Mouse (Mus musculus) bone marrow, adult 2 months (tissue): ENCODE measurements around the gene Hfe2. TPM values are rescaled to one million over a fixed set of nuclear protein-coding genes. Genes with fewer than 3 reads are reported as not detected.
"Not testable (repeated sequence)": the region's sequence is repeated elsewhere in the genome, so short reads cannot be mapped to it uniquely, and the experiment has no call there.

ENCODE experiments used
- H3K27ac ChIP-seq: fragments of 200-500 bp; 2 replicates; pipeline ENCODE4 v1.5.1; 2012; ENCODE audit warnings: low read depth, mild to moderate bottlenecking, control low read depth, inconsistent platforms, low read length; ENCODE audit not compliant: control insufficient read depth, poor library complexity, insufficient read depth
- H3K4me1 ChIP-seq: fragments of 200-500 bp; 2 replicates; pipeline ENCODE4 v1.6.1; 2011; ENCODE audit warnings: low read length; ENCODE audit not compliant: control insufficient read depth, insufficient read depth
- H3K4me3 ChIP-seq: fragments of 200-500 bp; replicated peaks from 2 replicates; pipeline ENCODE3; 2011; ENCODE audit warnings: mild to moderate bottlenecking, low read depth, low read length, control low read depth; ENCODE audit not compliant: control insufficient read depth
- CTCF ChIP-seq: fragments of 200-500 bp; IDR thresholded peaks from 2 replicates; pipeline ENCODE4 v1.5.1; 2011; ENCODE audit warnings: low read length, control low read depth; ENCODE audit not compliant: control insufficient read depth, insufficient read depth
- POLR2A ChIP-seq: fragments of 200-500 bp; IDR thresholded peaks from 2 replicates; pipeline ENCODE4 v1.6.1; 2011; ENCODE audit warnings: low read depth, mild to moderate bottlenecking, control low read depth, low read length, borderline replicate concordance; ENCODE audit not compliant: control insufficient read depth
- WGBS: fragments of 180-500 bp; shearing (Covaris S2); methylation state at CpG from one replicate; pipeline ENCODE4 v1.1.7; 2018; 5-methylcytosine and 5-hydroxymethylcytosine counted together
- polyA plus RNA-seq: library from polyadenylated mRNA; stranded (reverse); fragments of >200 nt; gene quantifications from 2 replicates; pipeline ENCODE4 v1.2.4, GENCODE M21; 2011; ENCODE audit warnings: low replicate concordance; ENCODE audit not compliant: missing spikeins, insufficient read depth, insufficient read length

Hfe2 gene
- polyA plus RNA-seq: 0.75 TPM in 1 of 2 replicates, not detected in the other

DNA sequence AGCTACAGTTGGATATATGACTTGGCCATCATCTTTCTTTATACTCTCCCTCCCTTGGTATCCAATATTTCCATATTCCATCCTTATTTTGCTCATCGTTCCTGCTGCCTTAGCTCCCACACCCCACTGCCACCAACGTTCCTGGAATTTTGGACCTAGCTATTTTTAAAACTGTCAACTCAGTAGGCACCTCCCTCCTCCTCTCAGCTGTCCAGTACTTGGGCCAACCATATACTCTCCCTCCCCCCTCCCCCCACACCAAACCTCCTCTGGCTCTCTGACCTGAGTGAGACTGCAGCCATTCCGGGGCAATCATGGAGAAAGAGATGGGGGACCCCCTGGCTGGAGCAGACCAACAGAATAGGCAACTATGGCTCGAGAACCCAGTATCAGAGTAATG, at the start of gene Hfe2:
TSS of gene Hfe2 (plus strand) at position 259 of the 400 bp plus-strand sequence.
- no peak within 1 kb of the TSS for H3K27ac ChIP-seq
- 66% methylated on average over 4 of the region's 4 CpGs for WGBS
- no peak for TF ChIP-seq CTCF
- TF ChIP-seq POLR2A: no peak
- H3K4me3 ChIP-seq: no peak within 1 kb of the TSS
- no peaks in the 10 kb centered on the region for H3K4me1 ChIP-seq

DNA sequence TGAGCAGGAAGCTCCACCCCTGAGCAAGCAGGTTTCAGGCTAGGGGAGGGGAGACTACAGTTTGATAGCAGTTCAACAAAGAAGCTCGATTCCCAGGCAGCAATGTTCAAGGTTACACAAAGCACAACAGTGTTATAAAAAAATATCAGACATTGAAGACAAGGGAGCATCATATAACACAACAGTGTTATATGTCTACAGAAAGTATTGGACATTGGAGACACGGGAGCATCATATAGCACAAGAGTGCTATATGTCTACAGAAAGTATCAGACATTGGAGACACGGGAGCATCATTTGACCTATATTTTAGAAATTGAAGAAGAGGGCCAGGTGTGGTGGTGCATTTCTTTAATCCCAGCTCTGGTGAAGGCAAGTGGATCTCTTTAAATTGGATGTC, 47.9 kb upstream of the Hfe2 start:
- no peak overlapping the region for H3K27ac ChIP-seq
- no peak overlapping the region for H3K4me3 ChIP-seq
- H3K4me1 ChIP-seq: no peaks in the 10 kb centered on the region
- no peak for TF ChIP-seq CTCF
- TF ChIP-seq POLR2A: no peak
- 51% methylated on average over 3 of the region's 3 CpGs for WGBS

DNA sequence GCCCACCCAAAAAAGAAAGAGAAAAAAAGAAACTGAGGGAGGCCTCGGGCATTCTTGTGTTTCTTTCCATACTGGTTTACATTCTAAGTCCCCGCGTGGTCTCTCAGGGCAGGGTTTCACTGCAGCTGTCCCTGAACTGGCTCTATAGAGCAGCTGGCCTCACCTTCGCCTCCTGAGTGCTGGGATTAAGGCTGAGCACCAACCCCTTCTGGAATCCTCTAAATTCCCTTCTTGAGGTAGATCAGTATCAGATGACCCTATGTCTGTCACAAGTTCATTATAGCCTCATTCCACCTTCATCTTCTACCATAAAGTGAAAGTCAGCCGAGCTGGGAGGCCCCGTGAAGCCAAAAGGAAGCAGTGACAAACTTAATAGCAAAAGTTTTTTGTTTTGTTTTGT, 47.4 kb upstream of the Hfe2 start:
- TF ChIP-seq CTCF (no peak), POLR2A (no peak)
- Histone ChIP-seq H3K4me3 (no peak overlapping the region), H3K4me1 (no peaks in the 10 kb centered on the region), H3K27ac (no peak overlapping the region)
- 78% methylated on average over 6 of the region's 6 CpGs for WGBS

DNA sequence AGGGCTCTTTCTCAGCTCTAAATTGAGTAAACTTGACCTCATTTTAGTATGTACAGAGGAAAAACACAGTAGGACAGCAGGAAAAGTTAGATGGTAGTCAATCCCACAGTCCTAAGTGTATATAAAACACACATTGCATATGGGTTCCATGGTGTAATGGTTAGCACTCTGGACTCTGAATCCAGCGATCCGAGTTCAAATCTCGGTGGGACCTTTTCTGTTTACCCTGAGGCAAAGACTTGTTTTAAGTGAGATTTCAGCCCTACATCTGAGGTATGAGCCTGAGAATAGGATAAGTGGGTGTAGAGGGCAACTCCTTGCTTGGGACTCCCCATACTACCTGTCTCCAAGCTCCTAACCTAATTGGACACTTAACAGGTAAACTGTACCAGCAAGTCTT, 45.7 kb upstream of the Hfe2 start:
- Histone ChIP-seq H3K27ac (no peak overlapping the region), H3K4me1 (no peaks in the 10 kb centered on the region), H3K4me3 (no peak overlapping the region)
- TF ChIP-seq POLR2A: no peak
- TF ChIP-seq CTCF: no peak
- 67% methylated on average over 3 of the region's 3 CpGs for WGBS

DNA sequence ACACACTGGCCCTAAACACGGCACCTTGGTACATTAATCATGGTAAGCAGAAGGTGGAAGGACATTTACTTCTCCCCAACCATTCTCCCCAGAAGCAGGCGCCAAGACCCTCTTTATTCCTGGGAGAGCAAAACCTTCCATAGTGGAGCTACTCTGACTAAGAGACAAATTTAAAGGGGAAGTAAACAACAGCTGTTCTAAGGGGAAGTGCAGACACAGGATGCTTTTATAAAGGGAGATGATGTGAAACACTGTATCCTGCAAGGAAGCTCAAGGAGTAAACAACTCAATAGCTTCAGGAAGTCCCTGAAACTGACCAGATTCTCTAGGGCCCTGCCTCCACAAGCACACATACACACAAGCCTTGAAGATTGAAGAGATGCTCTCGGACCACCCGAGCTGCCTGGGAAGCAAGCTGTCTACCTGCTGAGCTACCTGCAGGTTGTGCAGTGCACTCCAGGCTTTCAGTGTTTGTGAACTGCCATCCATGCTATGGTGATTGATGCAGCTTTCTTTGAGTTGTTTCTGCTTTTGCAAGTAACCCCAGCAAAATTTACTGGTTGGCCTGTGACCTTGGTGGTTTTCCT, 44.2 kb upstream of the Hfe2 start:
- no peak for TF ChIP-seq CTCF
- Histone ChIP-seq H3K27ac (no peak overlapping the region), H3K4me1 (no peaks in the 10 kb centered on the region), H3K4me3 (no peak overlapping the region)
- 73% methylated on average over 4 of the region's 4 CpGs for WGBS

DNA sequence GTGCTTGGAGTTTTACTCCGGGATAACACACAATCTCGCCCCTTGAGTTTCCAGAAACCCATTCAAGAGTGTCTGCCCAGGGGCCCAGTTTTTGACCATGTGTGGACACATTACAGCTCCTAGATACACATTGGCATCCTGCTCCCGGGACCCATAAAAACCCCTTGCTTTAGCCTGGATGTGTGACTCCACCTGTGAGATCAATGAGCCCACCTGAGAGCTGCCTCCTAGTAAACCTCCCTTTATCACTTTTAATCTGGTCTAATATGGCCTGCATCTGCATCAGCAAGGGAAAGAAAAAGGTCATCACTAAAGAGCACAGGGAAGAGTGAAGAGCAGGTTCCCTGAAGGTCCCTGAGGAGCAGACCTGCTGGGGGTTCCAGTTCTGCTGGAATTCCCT, 43.1 kb upstream of the Hfe2 start:
- Histone ChIP-seq H3K4me1 (no peaks in the 10 kb centered on the region), H3K27ac (no peak overlapping the region), H3K4me3 (no peak overlapping the region)
- 76% methylated on average over 3 of the region's 3 CpGs for WGBS
- no peak for TF ChIP-seq CTCF
- TF ChIP-seq POLR2A: no peak

DNA sequence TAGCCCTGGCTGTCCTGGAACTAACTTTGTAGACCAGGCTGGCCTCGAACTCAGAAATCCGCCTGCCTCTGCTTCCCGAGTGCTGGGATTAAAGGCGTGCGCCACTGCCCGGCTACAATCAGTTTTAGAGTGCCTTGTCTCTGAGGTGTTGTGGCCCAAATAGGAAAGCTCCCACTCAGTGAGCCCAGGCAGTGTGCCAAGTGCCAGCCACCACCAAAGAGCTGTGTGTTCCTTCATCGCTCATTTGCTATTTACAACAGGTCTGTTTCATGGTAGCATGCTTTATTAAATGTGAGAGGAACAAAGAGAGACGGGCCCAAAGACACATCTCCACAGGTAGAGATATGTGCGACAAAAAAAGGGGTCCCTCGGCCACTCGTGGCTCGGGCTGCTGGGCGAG, 42.5 kb upstream of the Hfe2 start:
- 90% methylated on average over 13 of the region's 13 CpGs for WGBS
- Histone ChIP-seq H3K4me3 (no peak overlapping the region), H3K4me1 (no peaks in the 10 kb centered on the region), H3K27ac (no peak overlapping the region)
- TF ChIP-seq POLR2A (no peak), CTCF (no peak)

DNA sequence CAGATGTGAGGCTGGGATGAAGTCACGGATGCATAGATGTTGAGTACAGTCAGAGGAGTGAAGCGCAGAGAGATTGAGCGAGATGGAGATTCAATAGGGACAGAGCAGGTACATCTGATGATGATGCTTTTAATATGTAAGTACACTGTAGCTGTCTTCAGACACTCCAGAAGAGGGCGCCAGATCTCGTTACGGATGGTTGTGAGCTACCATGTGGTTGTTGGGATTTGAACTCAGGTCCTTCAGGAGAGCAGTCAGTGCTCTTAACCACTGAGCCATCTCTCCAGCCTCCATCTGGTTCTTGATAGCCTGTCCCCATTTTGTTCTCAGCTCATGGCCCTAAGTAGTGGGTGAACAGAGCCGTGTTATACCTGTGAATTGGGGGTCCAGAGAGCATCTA, 41.9 kb upstream of the Hfe2 start:
- not testable (repeated sequence) for H3K4me1 ChIP-seq, H3K4me3 ChIP-seq, H3K27ac ChIP-seq
- WGBS: 66% methylated on average over 7 of the region's 7 CpGs
- TF ChIP-seq CTCF: peak; percentile 39

DNA sequence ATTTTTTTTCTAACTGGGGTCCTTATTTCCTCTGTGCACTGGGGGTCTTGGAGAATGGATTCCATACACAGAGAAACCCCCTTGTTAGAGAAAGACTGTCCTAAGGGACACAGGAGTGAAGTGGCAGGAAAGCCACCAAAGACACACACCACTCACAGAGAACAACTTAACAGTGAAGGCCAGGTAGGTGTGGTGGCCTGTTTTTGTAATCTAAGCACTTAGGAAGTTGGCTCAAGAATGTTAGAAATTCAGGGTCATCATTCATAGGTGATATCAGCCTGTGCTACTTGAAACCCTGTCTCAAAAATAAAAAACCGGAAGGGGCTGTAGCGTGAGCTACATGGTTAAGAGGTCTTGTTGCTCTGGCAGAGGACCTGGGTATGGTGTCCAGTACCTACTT, 41.0 kb upstream of the Hfe2 start:
- Histone ChIP-seq H3K27ac (no peak overlapping the region), H3K4me3 (no peak overlapping the region), H3K4me1 (no peaks in the 10 kb centered on the region)
- 93% methylated on average over 2 of the region's 2 CpGs for WGBS
- no peak for TF ChIP-seq CTCF
- no peak for TF ChIP-seq POLR2A
